Mouse (Mus musculus): ENCODE results near the gene Dcaf6.

GRCm38 (mm10) chr1:165332797-165333196 is 127.5 kb downstream of the Dcaf6 start:
- TF ChIP-seq CTCF (IDR thresholded peaks at IDR 0.05; ENCODE audit: control insufficient read depth, insufficient read depth, low read length): no peak
- TF ChIP-seq POLR2A (IDR thresholded peaks at IDR 0.05; ENCODE audit: borderline replicate concordance, control insufficient read depth, low read depth, low read length): no peak

All from bone marrow, adult 2 months (tissue).